8 mouse cellular contexts compared by ENCODE assay signal in genomic region chr3:138488584-138489326, GRCm38 (mm10). TPM values are rescaled to one million over a fixed set of nuclear protein-coding genes. Genes with fewer than 3 reads are reported as not detected.
DNase-seq lines count a peak whose midpoint lies in the region; ATAC-seq and TF ChIP-seq lines count a peak whose summit lies in the region.

No protein-coding gene starts in this region.

- no peaks in the 10 kb centered on the region for H3K27me3 ChIP-seq in hindbrain, embryonic 10.5 days (ENCODE audit: insufficient read depth, poor library complexity, severe bottlenecking)
- H3K27me3 ChIP-seq in liver, postnatal 0 days (ENCODE audit: insufficient read depth, low read length), result no peaks in the 10 kb centered on the region
- H3K27me3 ChIP-seq in stomach, postnatal 0 days (ENCODE audit: control insufficient read depth, insufficient read depth, low read length), result no peaks in the 10 kb centered on the region

- H3K36me3 ChIP-seq in hindbrain, embryonic 10.5 days, result peaks cover 36% of the 10 kb centered on the region
- 0 out of 2 replicates have a peak, but pooled peaks cover 2% of the 10 kb centered on the region for H3K36me3 ChIP-seq in liver, postnatal 0 days (replicated peaks; ENCODE audit: insufficient read depth, low read length)
- H3K36me3 ChIP-seq in stomach, postnatal 0 days (ENCODE audit: control insufficient read depth, insufficient read depth, low read length), result no peaks in the 10 kb centered on the region

- no peak for TF ChIP-seq EP300 in liver, postnatal 0 days (IDR thresholded peaks at IDR 0.05; ENCODE audit: low read depth)
- TF ChIP-seq EP300 in stomach, postnatal 0 days (optimal IDR thresholded peaks at IDR 0.05), result no peak

- peak overlapping the region; percentile 64 for H3K27ac ChIP-seq in left cerebral cortex, adult 2 months
- H3K27ac ChIP-seq in brown adipose tissue, adult 24 weeks (replicated peaks; ENCODE audit: low read depth, low read length), result peak overlapping the region; percentile 56
- peak overlapping the region; percentile 94 for H3K27ac ChIP-seq in hindbrain, embryonic 10.5 days
- H3K27ac ChIP-seq in liver, postnatal 0 days (ENCODE audit: low read depth), result peak overlapping the region; percentile 83
- peak overlapping the region; percentile 88 for H3K27ac ChIP-seq in stomach, postnatal 0 days (replicated peaks)

- H3K9me3 ChIP-seq in hindbrain, embryonic 10.5 days, result no peaks in the 10 kb centered on the region
- H3K9me3 ChIP-seq in liver, postnatal 0 days (ENCODE audit: low read length), result no peaks in the 10 kb centered on the region
- H3K9me3 ChIP-seq in stomach, postnatal 0 days (ENCODE audit: control insufficient read depth, low read length), result no peaks in the 10 kb centered on the region

- peak; percentile 65 for ATAC-seq in liver, postnatal 0 days
- ATAC-seq in stomach, postnatal 0 days (ENCODE audit: low FRiP score, low TSS enrichment), result peak; percentile 67

- peak overlapping the region; percentile 91 for H3K9ac ChIP-seq in liver, postnatal 0 days (replicated peaks)
- H3K9ac ChIP-seq in stomach, postnatal 0 days (ENCODE audit: low read length), result peak overlapping the region; percentile 88

- H3K4me1 ChIP-seq in brown adipose tissue, adult 24 weeks (ENCODE audit: control insufficient read depth, insufficient read depth, insufficient read length, low read length), result no peaks in the 10 kb centered on the region
- peaks cover 14% of the 10 kb centered on the region for H3K4me1 ChIP-seq in hindbrain, embryonic 10.5 days (replicated peaks)
- H3K4me1 ChIP-seq in liver, postnatal 0 days (ENCODE audit: insufficient read depth), result peaks cover 7% of the 10 kb centered on the region; the same call in 1 of the 2 replicates
- H3K4me1 ChIP-seq in stomach, postnatal 0 days (replicated peaks; ENCODE audit: control insufficient read depth, insufficient read depth), result no peaks in the 10 kb centered on the region

- intact Hi-C loops in left cerebral cortex, adult 2 months (cut with DNase I), result loop anchor here (1.0 to 10.0 kb wide), 4 partner anchors 39 to 586 kb away; partner anchors contain the start of genes Adh5, Rap1gds1 and Tspan5
- intact Hi-C loops in left cerebral cortex, postnatal 36 days (cut with DNase I), result loop anchor here (5.0 to 10.0 kb wide), 3 partner anchors 39 to 716 kb away; partner anchors contain the start of genes Eif4e, Stpg2 and Tspan5

- TF ChIP-seq CTCF in left cerebral cortex, adult 2 months (IDR thresholded peaks at IDR 0.05), result no peak
- TF ChIP-seq CTCF in liver, postnatal 0 days (IDR thresholded peaks at IDR 0.05; ENCODE audit: low read depth), result no peak
- TF ChIP-seq CTCF in stomach, postnatal 0 days (IDR thresholded peaks at IDR 0.05; ENCODE audit: low read depth), result no peak

- DNase-seq in left cerebral cortex, adult 2 months (ENCODE audit: extremely low spot score in 1 of 2, low spot score in 2 of 2), result no peak
- DNase-seq in left cerebral cortex, postnatal 36 days (ENCODE audit: low spot score in 2 of 2), result no peak
- DNase-seq in MN1 (ENCODE audit: low spot score), result peak; percentile 26
- no peak for DNase-seq in hindbrain, embryonic 10.5 days (ENCODE audit: low spot score)
- DNase-seq in liver, postnatal 0 days, result no peak
- DNase-seq in stomach, postnatal 0 days (ENCODE audit: low spot score), result peak; percentile 29
- DNase-seq in cerebellum, postnatal 14 days, result no peak

- H3K4me3 ChIP-seq in left cerebral cortex, adult 2 months, result peak overlapping the region; percentile 90
- peak overlapping the region; percentile 90 for H3K4me3 ChIP-seq in brown adipose tissue, adult 24 weeks (ENCODE audit: insufficient read depth, low read depth, low read length)
- peak overlapping the region; percentile 92 for H3K4me3 ChIP-seq in hindbrain, embryonic 10.5 days
- H3K4me3 ChIP-seq in liver, postnatal 0 days (ENCODE audit: low read depth, low read length), result peak overlapping the region; percentile 94
- H3K4me3 ChIP-seq in stomach, postnatal 0 days (ENCODE audit: low read depth, low read length), result peak overlapping the region; percentile 89

- H3K4me2 ChIP-seq in liver, postnatal 0 days (ENCODE audit: low read depth, low read length), result peak overlapping the region; percentile 77
- H3K4me2 ChIP-seq in stomach, postnatal 0 days (replicated peaks; ENCODE audit: low read depth), result peak overlapping the region; percentile 70

- under 1% methylated on average over 61 of the region's 61 CpGs for WGBS in hindbrain, embryonic 10.5 days
- under 1% methylated on average over 53 of the region's 61 CpGs for WGBS in liver, postnatal 0 days (ENCODE audit: insufficient replicate concordance)
- under 1% methylated on average over 57 of the region's 61 CpGs for WGBS in stomach, postnatal 0 days

RNA-seq across cellular contexts. Expression of gene Metap1, which starts 0.6 kb away (rescaled TPM):
- total RNA-seq in left cerebral cortex, adult 2 months (2021), result 10 to 100 TPM; 40.7 to 44.3 TPM
- 10 to 100 TPM; 38.1 to 39.7 TPM for total RNA-seq in left cerebral cortex, postnatal 36 days (2021)
- 21.0 and 21.7 TPM in 2 replicates for polyA plus RNA-seq in brown adipose tissue, adult 24 weeks (2012; ENCODE audit: insufficient read depth, insufficient read length, missing spikeins)
- polyA plus RNA-seq in hindbrain, embryonic 10.5 days (2016; fragmentation: Nextera tagmentation; extraction: Ambion mirVana), result 51.3 and 53.8 TPM in 2 replicates
- polyA plus RNA-seq in liver, postnatal 0 days (2015; fragmentation: Nextera tagmentation; extraction: Ambion mirVana), result 17.3 and 17.4 TPM in 2 replicates
- 33.9 and 34.1 TPM in 2 replicates for polyA plus RNA-seq in stomach, postnatal 0 days (2015; fragmentation: Nextera tagmentation; extraction: Ambion mirVana)

RNA-seq across cellular contexts. Expression of gene Eif4e, which starts 37.2 kb away (rescaled TPM):
- total RNA-seq in left cerebral cortex, adult 2 months (2021), result 100 to 1,000 TPM; 181 to 197 TPM
- total RNA-seq in left cerebral cortex, postnatal 36 days (2021), result 100 to 1,000 TPM; 175 to 183 TPM
- polyA plus RNA-seq in brown adipose tissue, adult 24 weeks (2012; ENCODE audit: insufficient read depth, insufficient read length, missing spikeins), result 128 and 136 TPM in 2 replicates
- polyA plus RNA-seq in hindbrain, embryonic 10.5 days (2016; fragmentation: Nextera tagmentation; extraction: Ambion mirVana), result 370 and 465 TPM in 2 replicates
- polyA plus RNA-seq in liver, postnatal 0 days (2015; fragmentation: Nextera tagmentation; extraction: Ambion mirVana), result 93.7 and 98.3 TPM in 2 replicates
- polyA plus RNA-seq in stomach, postnatal 0 days (2015; fragmentation: Nextera tagmentation; extraction: Ambion mirVana), result 157 and 162 TPM in 2 replicates

RNA-seq across cellular contexts. Expression of gene Adh5, which starts 45.9 kb away (rescaled TPM):
- total RNA-seq in left cerebral cortex, adult 2 months (2021), result 10 to 100 TPM; 54.9 to 58.3 TPM
- total RNA-seq in left cerebral cortex, postnatal 36 days (2021), result 10 to 100 TPM; 60.8 to 64.3 TPM
- 120 and 135 TPM in 2 replicates for polyA plus RNA-seq in brown adipose tissue, adult 24 weeks (2012; ENCODE audit: insufficient read depth, insufficient read length, missing spikeins)
- polyA plus RNA-seq in hindbrain, embryonic 10.5 days (2016; fragmentation: Nextera tagmentation; extraction: Ambion mirVana), result 255 and 261 TPM in 2 replicates
- polyA plus RNA-seq in liver, postnatal 0 days (2015; fragmentation: Nextera tagmentation; extraction: Ambion mirVana), result 247 and 271 TPM in 2 replicates
- 99.8 and 104 TPM in 2 replicates for polyA plus RNA-seq in stomach, postnatal 0 days (2015; fragmentation: Nextera tagmentation; extraction: Ambion mirVana)

Comparison
In these comparisons a context has a peak if more than half of its experiments do, and no peak if none do; other contexts are left out.
1. DNase-seq: peak in MN1 (single experiment) and stomach, postnatal 0 days (single experiment); none in left cerebral cortex, adult 2 months (0 of 2), left cerebral cortex, postnatal 36 days (0 of 2), hindbrain, embryonic 10.5 days (single experiment), liver, postnatal 0 days (single experiment) and cerebellum, postnatal 14 days (0 of 2).
2. Peak in every context shown above with its lines, with median percentiles within 50 percentile points of each other: H3K27ac ChIP-seq and H3K4me3 ChIP-seq.